Mouse (Mus musculus): Measurements from ENCODE around the gene Man1a. TPM values are rescaled to one million over a fixed set of nuclear protein-coding genes. Genes with fewer than 3 reads are reported as not detected.

Man1a gene
- polyA plus RNA-seq, 1 experiment from 2014 or later: 2.8 TPM

- WGBS: under 1% methylated on average over 63 of the region's 68 CpGs
- H3K9me3 ChIP-seq: no peaks in the 10 kb centered on the region
- peak overlapping the region; percentile 100 for H3K4me2 ChIP-seq (replicated peaks)
- no peak overlapping the region for H3K27ac ChIP-seq
- H3K4me1 ChIP-seq (replicated peaks): peaks cover 18% of the 10 kb centered on the region
- no peaks in the 10 kb centered on the region for H3K36me3 ChIP-seq
- peaks cover 33% of the 10 kb centered on the region for H3K27me3 ChIP-seq
- peak overlapping the region; percentile 70 for H3K9ac ChIP-seq (replicated peaks)
- peak overlapping the region; percentile 66 for H3K4me3 ChIP-seq (replicated peaks)
- ATAC-seq: peak; percentile 97
These were observed 883 bp downstream of the Man1a start for GRCm38 (mm10) chr10:54075441-54076010.

- under 1% methylated on average over 66 of the region's 73 CpGs for WGBS
- Histone ChIP-seq H3K4me3 (replicated peaks) (peak overlapping the region; percentile 66), H3K9ac (replicated peaks) (peak overlapping the region; percentile 70), H3K4me1 (replicated peaks) (peaks cover 18% of the 10 kb centered on the region), H3K27ac (no peak overlapping the region), H3K4me2 (replicated peaks) (peak overlapping the region; percentile 100), H3K27me3 (peaks cover 33% of the 10 kb centered on the region), H3K9me3 (no peaks in the 10 kb centered on the region), H3K36me3 (no peaks in the 10 kb centered on the region)
- ATAC-seq: peak; percentile 68
These were observed 1.6 kb downstream of the Man1a start for GRCm38 (mm10) chr10:54074609-54075421.

GRCm38 (mm10) chr10:54074247-54074608 is 2.2 kb downstream of the Man1a start:
- H3K27ac ChIP-seq: no peak overlapping the region
- peak overlapping the region; percentile 100 for H3K4me2 ChIP-seq (replicated peaks)
- H3K27me3 ChIP-seq: peaks cover 33% of the 10 kb centered on the region
- ATAC-seq: no peak
- H3K4me1 ChIP-seq (replicated peaks): peaks cover 18% of the 10 kb centered on the region
- under 1% methylated on average over 14 of the region's 14 CpGs for WGBS
- no peaks in the 10 kb centered on the region for H3K36me3 ChIP-seq
- no peaks in the 10 kb centered on the region for H3K9me3 ChIP-seq
- peak overlapping the region; percentile 70 for H3K9ac ChIP-seq (replicated peaks)
- peak overlapping the region; percentile 66 for H3K4me3 ChIP-seq (replicated peaks)

GRCm38 (mm10) chr10:54073641-54074203 is 2.7 kb downstream of the Man1a start:
- 71% methylated on average over 6 of the region's 6 CpGs for WGBS
- no peak overlapping the region for H3K9ac ChIP-seq (replicated peaks)
- no peak for ATAC-seq

GRCm38 (mm10) chr10:54072336-54072735 is 4.1 kb downstream of the Man1a start:
- H3K4me3 ChIP-seq (replicated peaks): peak overlapping the region; percentile 14; the same call in 1 of the 2 replicates
- peak overlapping the region; percentile 100 for H3K4me2 ChIP-seq (replicated peaks)
- no peak overlapping the region for H3K27ac ChIP-seq
- no peak for ATAC-seq
- peaks cover 28% of the 10 kb centered on the region for H3K27me3 ChIP-seq
- WGBS: 91% methylated on average over 2 of the region's 2 CpGs
- H3K9me3 ChIP-seq: no peaks in the 10 kb centered on the region
- H3K9ac ChIP-seq (replicated peaks): no peak overlapping the region
- no peaks in the 10 kb centered on the region for H3K36me3 ChIP-seq
- H3K4me1 ChIP-seq (replicated peaks): peaks cover 18% of the 10 kb centered on the region

More at GRCm38 (mm10) chr10:54073641-54074203, 2.7 kb downstream of the Man1a start:
- peak overlapping the region; percentile 66 for H3K4me3 ChIP-seq (replicated peaks)
- peaks cover 18% of the 10 kb centered on the region for H3K4me1 ChIP-seq (replicated peaks)
- peak overlapping the region; percentile 100 for H3K4me2 ChIP-seq (replicated peaks)
- H3K27ac ChIP-seq: no peak overlapping the region
- no peaks in the 10 kb centered on the region for H3K9me3 ChIP-seq
- H3K27me3 ChIP-seq: peaks cover 33% of the 10 kb centered on the region
- no peaks in the 10 kb centered on the region for H3K36me3 ChIP-seq

DNA sequence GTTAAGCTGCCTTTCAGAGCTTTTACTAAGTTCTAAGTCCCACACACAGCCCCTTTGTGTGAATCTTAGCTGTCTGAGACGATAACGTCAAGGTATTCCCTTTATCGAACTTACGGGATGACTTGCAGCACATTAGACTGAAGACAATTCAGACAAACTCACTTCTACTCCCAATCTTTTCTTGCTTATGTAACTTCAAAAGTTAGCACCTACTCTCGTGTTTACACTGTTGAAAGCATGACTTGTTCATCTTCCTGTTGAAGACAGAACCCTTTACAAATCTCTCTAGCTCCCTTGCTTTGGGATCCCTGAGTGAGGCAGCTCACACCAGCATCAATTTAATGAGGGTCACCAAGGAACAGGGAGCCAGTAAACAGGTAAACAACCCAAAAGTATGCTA is 5.9 kb downstream of the Man1a start:
- Histone ChIP-seq H3K4me3 (replicated peaks) (no peak overlapping the region), H3K27me3 (peaks cover 19% of the 10 kb centered on the region), H3K9ac (replicated peaks) (no peak overlapping the region), H3K9me3 (no peaks in the 10 kb centered on the region), H3K27ac (no peak overlapping the region), H3K4me1 (replicated peaks) (peaks cover 13% of the 10 kb centered on the region), H3K36me3 (no peaks in the 10 kb centered on the region), H3K4me2 (replicated peaks) (no peak overlapping the region)
- 86% methylated on average over 5 of the region's 5 CpGs for WGBS
- ATAC-seq: no peak

GRCm38 (mm10) chr10:54069412-54069811 is 7.0 kb downstream of the Man1a start:
- ATAC-seq: no peak
- H3K4me1 ChIP-seq (replicated peaks): peaks cover 11% of the 10 kb centered on the region
- H3K27me3 ChIP-seq: peaks cover 19% of the 10 kb centered on the region
- H3K27ac ChIP-seq: no peak overlapping the region
- H3K9me3 ChIP-seq: no peaks in the 10 kb centered on the region
- H3K4me3 ChIP-seq (replicated peaks): no peak overlapping the region
- 92% methylated on average over 5 of the region's 5 CpGs for WGBS
- H3K9ac ChIP-seq (replicated peaks): no peak overlapping the region
- no peaks in the 10 kb centered on the region for H3K36me3 ChIP-seq
- no peak overlapping the region for H3K4me2 ChIP-seq (replicated peaks)

GRCm38 (mm10) chr10:54066683-54067082 is 9.7 kb downstream of the Man1a start:
- Histone ChIP-seq H3K9me3 (no peaks in the 10 kb centered on the region), H3K27ac (no peak overlapping the region), H3K4me3 (replicated peaks) (no peak overlapping the region), H3K4me2 (replicated peaks) (no peak overlapping the region), H3K36me3 (no peaks in the 10 kb centered on the region), H3K27me3 (no peaks in the 10 kb centered on the region), H3K4me1 (replicated peaks) (peaks cover 5% of the 10 kb centered on the region; the same call in 1 of the 2 replicates), H3K9ac (replicated peaks) (no peak overlapping the region)
- no peak for ATAC-seq

DNA sequence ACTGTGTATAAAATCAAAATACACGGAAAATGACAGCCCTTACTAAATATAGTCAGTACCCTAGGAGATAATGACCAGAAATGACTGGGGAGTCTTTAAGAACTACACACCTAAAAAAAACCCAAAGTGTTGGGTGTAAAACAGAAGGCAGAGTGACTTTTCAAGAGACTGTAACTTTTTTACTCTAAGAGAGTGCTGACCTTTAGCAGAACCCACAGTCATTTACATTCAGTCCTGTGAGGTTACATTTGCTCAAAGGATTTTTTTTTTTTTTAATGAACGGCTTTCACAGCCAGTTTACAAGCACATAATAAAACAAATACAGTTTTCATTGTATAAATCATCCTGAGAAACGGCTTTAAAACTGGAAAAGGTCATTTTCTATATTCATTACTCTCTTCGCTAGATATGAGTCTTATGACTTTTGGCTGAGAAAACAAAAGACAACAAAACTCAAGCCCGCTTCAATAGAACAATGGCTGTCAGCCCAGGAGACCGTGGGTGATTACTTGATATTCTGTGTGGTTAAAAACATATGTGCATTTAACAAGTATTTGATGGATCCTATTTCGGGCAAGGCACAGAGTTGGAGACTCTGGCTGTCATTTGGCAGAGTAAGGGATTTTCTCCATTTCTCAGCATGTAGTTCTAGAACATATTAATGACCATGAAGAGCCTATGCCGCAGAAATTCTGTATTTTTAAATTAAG is 12.7 kb downstream of the Man1a start:
- peaks cover 10% of the 10 kb centered on the region; the same call in 1 of the 2 replicates for H3K4me1 ChIP-seq (replicated peaks)
- no peak overlapping the region for H3K27ac ChIP-seq
- 70% methylated on average over 8 of the region's 8 CpGs for WGBS
- no peak overlapping the region for H3K4me3 ChIP-seq (replicated peaks)
- H3K9me3 ChIP-seq: no peaks in the 10 kb centered on the region
- H3K9ac ChIP-seq (replicated peaks): no peak overlapping the region
- no peak overlapping the region for H3K4me2 ChIP-seq (replicated peaks)
- no peak for ATAC-seq
- H3K27me3 ChIP-seq: no peaks in the 10 kb centered on the region
- H3K36me3 ChIP-seq: no peaks in the 10 kb centered on the region

DNA sequence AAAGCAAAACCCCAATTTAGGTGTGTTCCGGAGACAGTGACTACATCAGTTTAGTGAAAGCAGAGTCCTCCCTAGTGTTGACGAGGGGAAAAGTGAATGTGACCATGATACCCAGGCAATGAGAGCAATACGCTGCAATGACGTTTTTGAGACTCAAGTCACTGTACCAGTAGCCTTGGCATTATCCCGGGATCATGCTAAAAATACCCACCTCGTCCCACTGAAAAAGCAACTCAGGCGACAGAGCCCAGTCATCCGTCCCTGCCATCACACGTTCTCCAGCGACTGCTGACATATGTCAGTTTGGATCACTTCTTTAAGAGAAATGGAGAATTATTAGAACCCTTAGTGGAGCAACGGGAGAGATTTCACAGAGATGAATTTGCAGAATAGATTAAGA is 13.6 kb downstream of the Man1a start:
- H3K4me3 ChIP-seq (replicated peaks): no peak overlapping the region
- H3K27ac ChIP-seq: no peak overlapping the region
- no peaks in the 10 kb centered on the region for H3K9me3 ChIP-seq
- H3K36me3 ChIP-seq: no peaks in the 10 kb centered on the region
- 89% methylated on average over 11 of the region's 11 CpGs for WGBS
- H3K9ac ChIP-seq (replicated peaks): no peak overlapping the region
- peaks cover 10% of the 10 kb centered on the region; the same call in 1 of the 2 replicates for H3K4me1 ChIP-seq (replicated peaks)
- H3K4me2 ChIP-seq (replicated peaks): no peak overlapping the region
- no peak for ATAC-seq
- no peaks in the 10 kb centered on the region for H3K27me3 ChIP-seq

DNA sequence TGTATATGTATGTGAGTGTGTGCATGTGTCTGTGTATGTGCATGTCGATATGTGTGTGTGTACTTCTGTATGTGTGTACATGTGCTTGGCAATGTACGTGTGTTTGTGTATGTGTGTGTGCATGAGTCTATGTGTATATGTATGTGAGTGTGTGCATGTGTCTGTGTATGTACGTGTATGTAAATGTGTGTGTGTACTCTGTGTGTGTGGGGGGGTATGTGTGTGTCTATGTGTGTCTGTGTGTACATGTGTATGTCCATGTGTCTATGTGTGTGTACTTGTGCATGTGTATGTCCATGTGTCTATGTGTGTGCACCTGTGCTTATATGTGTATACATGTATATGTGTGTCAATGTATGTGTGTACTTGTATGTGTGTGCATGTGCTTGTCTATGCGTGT is 15.2 kb downstream of the Man1a start:
- peak; percentile 24; the same call in 1 of the 2 replicates for ATAC-seq
- WGBS: 96% methylated on average over 4 of the region's 4 CpGs
- no peaks in the 10 kb centered on the region for H3K36me3 ChIP-seq
- H3K4me3 ChIP-seq (replicated peaks): no peak overlapping the region
- no peak overlapping the region for H3K27ac ChIP-seq
- no peaks in the 10 kb centered on the region for H3K27me3 ChIP-seq
- H3K9ac ChIP-seq (replicated peaks): no peak overlapping the region
- H3K4me2 ChIP-seq (replicated peaks): no peak overlapping the region
- H3K9me3 ChIP-seq: no peaks in the 10 kb centered on the region
- H3K4me1 ChIP-seq (replicated peaks): peaks cover 10% of the 10 kb centered on the region; the same call in 1 of the 2 replicates

- no peak for ATAC-seq
- Histone ChIP-seq H3K27ac (no peak overlapping the region), H3K36me3 (no peaks in the 10 kb centered on the region), H3K4me3 (replicated peaks) (no peak overlapping the region), H3K9me3 (no peaks in the 10 kb centered on the region), H3K27me3 (no peaks in the 10 kb centered on the region), H3K4me2 (replicated peaks) (no peak overlapping the region), H3K4me1 (replicated peaks) (peaks cover 10% of the 10 kb centered on the region; the same call in 1 of the 2 replicates), H3K9ac (replicated peaks) (no peak overlapping the region)
- 75% methylated on average over 7 of the region's 7 CpGs for WGBS
These were observed 15.8 kb downstream of the Man1a start for GRCm38 (mm10) chr10:54060587-54060986.
